Mouse (Mus musculus) heart, postnatal 0 days (tissue): ENCODE measurements around the gene Prkar2b. TPM values are rescaled to one million over a fixed set of nuclear protein-coding genes. Genes with fewer than 3 reads are reported as not detected.

Source experiments
- ATAC-seq: fragments of 200-750 bp; cut with Nextera tagmentation; 2 replicates; pipeline ENCODE4 v1.8.0; 2017; ENCODE audit warnings: low read depth, moderate number of reproducible peaks, moderate library complexity; ENCODE audit not compliant: insufficient read depth
- DNase-seq: peaks from one replicate; pipeline ENCODE4 v3.0.0-alpha.2; 2016; ENCODE audit warnings: low spot score
- H3K27ac ChIP-seq: fragments of 300-500 bp; sonication (generic); 2 replicates; pipeline ENCODE4 v1.5.1; 2014; ENCODE audit warnings: low read depth, mild to moderate bottlenecking
- H3K27me3 ChIP-seq: fragments of 300-500 bp; sonication (generic); 2 replicates; pipeline ENCODE4 v1.6.1; 2014; ENCODE audit warnings: low read length, mixed read lengths; ENCODE audit not compliant: control insufficient read depth, insufficient read depth
- H3K36me3 ChIP-seq: fragments of 300-500 bp; sonication (generic); replicated peaks from 2 replicates; pipeline ENCODE4 v1.6.1; 2014; ENCODE audit warnings: low read length, mixed read lengths; ENCODE audit not compliant: control insufficient read depth, insufficient read depth
- H3K4me1 ChIP-seq: fragments of 300-500 bp; sonication (generic); 2 replicates; pipeline ENCODE4 v1.6.1; 2014; ENCODE audit warnings: antibody characterized with exemption; ENCODE audit not compliant: control insufficient read depth, insufficient read depth
- H3K4me2 ChIP-seq: fragments of 300-500 bp; sonication (generic); 2 replicates; pipeline ENCODE4 v1.6.1; 2014; ENCODE audit warnings: low read depth, mild to moderate bottlenecking, low read length, moderate library complexity
- H3K4me3 ChIP-seq: fragments of 300-500 bp; sonication (generic); 2 replicates; pipeline ENCODE4 v1.5.1; 2014; ENCODE audit warnings: low read depth, low read length
- H3K9ac ChIP-seq: fragments of 300-500 bp; sonication (generic); replicated peaks from 2 replicates; pipeline ENCODE4 v1.6.1; 2014; ENCODE audit warnings: low read depth, low read length, mixed read lengths
- H3K9me3 ChIP-seq: fragments of 300-500 bp; sonication (generic); replicated peaks from 2 replicates; pipeline ENCODE4 v1.6.1; 2016; ENCODE audit warnings: low read length; ENCODE audit not compliant: control insufficient read depth
- CTCF ChIP-seq: IDR thresholded peaks from 2 replicates; pipeline ENCODE4 v1.5.1; 2016; ENCODE audit warnings: antibody characterized with exemption, control low read depth, low read depth
- EP300 ChIP-seq: IDR thresholded peaks from 2 replicates; pipeline ENCODE4 v1.6.1; 2016; ENCODE audit warnings: antibody characterized with exemption, low read depth
- WGBS: fragments of 180-500 bp; shearing (Covaris S2); extraction: QIAGEN DNeasy Blood & Tissue Kit; methylation state at CpG from one replicate; pipeline ENCODE4 v1.1.7; 2014; 5-methylcytosine and 5-hydroxymethylcytosine counted together
- polyA plus RNA-seq: library from polyadenylated mRNA; unstranded; fragments of >200 nt; fragmentation: Nextera tagmentation; extraction: Ambion mirVana; gene quantifications from 2 replicates; pipeline ENCODE4 v1.2.1, GENCODE M21; 2015
- total RNA-seq: library from RNA; depleted of rRNA; stranded (reverse); fragments of >200 nt; gene quantifications from 2 replicates; pipeline ENCODE4 v1.2.3, GENCODE M21; 2014; ENCODE audit warnings: low replicate concordance

The Prkar2b gene
- total and polyA plus RNA-seq, 2 experiments from 2014 or later, result 2.6 TPM; not detected in 1

- Histone ChIP-seq H3K9me3 (no peaks in the 10 kb centered on the region), H3K4me1 (no peaks in the 10 kb centered on the region), H3K9ac (no peak overlapping the region), H3K4me3 (no peak overlapping the region), H3K36me3 (no peaks in the 10 kb centered on the region), H3K27ac (no peak overlapping the region), H3K4me2 (no peak overlapping the region), H3K27me3 (no peaks in the 10 kb centered on the region)
- ATAC-seq (no peak), DNase-seq (no peak)
- TF ChIP-seq CTCF, result no peak
- TF ChIP-seq EP300, result no peak
- WGBS, result 40% methylated on average over 6 of the region's 6 CpGs
Measured at GRCm38 (mm10) chr12:32033536-32033935, 27.6 kb downstream of the Prkar2b start.

GRCm38 (mm10) chr12:32032917-32033316 lies 28.2 kb downstream of the Prkar2b start:
- Histone ChIP-seq H3K27me3 (no peaks in the 10 kb centered on the region), H3K9me3 (no peaks in the 10 kb centered on the region), H3K4me3 (no peak overlapping the region), H3K27ac (no peak overlapping the region), H3K4me1 (no peaks in the 10 kb centered on the region), H3K9ac (no peak overlapping the region), H3K36me3 (no peaks in the 10 kb centered on the region), H3K4me2 (no peak overlapping the region)
- WGBS, result 94% methylated on average over 7 of the region's 7 CpGs
- DNase-seq (no peak), ATAC-seq (no peak)
- TF ChIP-seq EP300, result no peak
- no peak for TF ChIP-seq CTCF

DNA sequence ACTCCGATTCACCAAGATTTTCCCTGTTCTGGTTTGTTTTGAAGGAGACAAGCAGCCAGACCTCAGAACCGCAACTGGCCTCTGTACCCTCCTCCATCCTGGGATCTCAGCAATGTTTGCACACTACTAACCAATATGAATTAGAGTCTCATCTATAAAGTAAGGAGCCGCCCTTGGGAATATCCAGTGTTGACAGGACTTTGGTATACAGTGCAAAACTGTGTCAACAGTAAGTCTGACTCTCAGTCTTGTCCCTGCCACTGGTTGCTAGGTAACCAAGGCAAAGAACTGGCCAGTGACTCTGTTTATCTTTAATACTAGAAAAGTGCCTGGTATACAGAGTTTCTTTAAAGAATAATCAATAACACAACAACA lies 42.7 kb downstream of the Prkar2b start:
- Histone ChIP-seq H3K27ac (no peak overlapping the region), H3K9ac (no peak overlapping the region), H3K4me1 (no peaks in the 10 kb centered on the region; the same call in 1 of the 2 replicates), H3K27me3 (no peaks in the 10 kb centered on the region), H3K4me3 (no peak overlapping the region), H3K9me3 (no peaks in the 10 kb centered on the region), H3K36me3 (no peaks in the 10 kb centered on the region), H3K4me2 (no peak overlapping the region)
- ATAC-seq (no peak), DNase-seq (no peak)
- WGBS, result 58% methylated on average over 3 of the region's 3 CpGs
- TF ChIP-seq EP300, result no peak

- Histone ChIP-seq H3K4me3 (no peak overlapping the region), H3K36me3 (no peaks in the 10 kb centered on the region), H3K9ac (no peak overlapping the region), H3K9me3 (no peaks in the 10 kb centered on the region), H3K27me3 (no peaks in the 10 kb centered on the region), H3K4me1 (no peaks in the 10 kb centered on the region; the same call in 1 of the 2 replicates), H3K27ac (no peak overlapping the region; the same call in 1 of the 2 replicates), H3K4me2 (peak overlapping the region; percentile 8; the same call in 1 of the 2 replicates)
- TF ChIP-seq EP300 (no peak), CTCF (no peak)
- DNase-seq (no peak), ATAC-seq (peak; percentile 41)
- WGBS, result 30% methylated on average over 7 of the region's 7 CpGs
Measured at GRCm38 (mm10) chr12:32017636-32018375, 43.3 kb downstream of the Prkar2b start.

- no peak for ATAC-seq
Measured at GRCm38 (mm10) chr12:32016472-32016871, 44.6 kb downstream of the Prkar2b start.

GRCm38 (mm10) chr12:32015268-32015769 lies 45.8 kb downstream of the Prkar2b start:
- Histone ChIP-seq H3K27me3 (no peaks in the 10 kb centered on the region), H3K4me3 (no peak overlapping the region), H3K4me2 (no peak overlapping the region), H3K36me3 (no peaks in the 10 kb centered on the region), H3K27ac (no peak overlapping the region), H3K4me1 (no peaks in the 10 kb centered on the region; the same call in 1 of the 2 replicates), H3K9ac (no peak overlapping the region), H3K9me3 (no peaks in the 10 kb centered on the region)
- WGBS, result 60% methylated on average over 6 of the region's 6 CpGs
- ATAC-seq, result no peak
- TF ChIP-seq EP300, result no peak
- no peak for DNase-seq

More at GRCm38 (mm10) chr12:32016472-32016871, 44.6 kb downstream of the Prkar2b start:
- 89% methylated on average over 6 of the region's 6 CpGs for WGBS
- Histone ChIP-seq H3K36me3 (no peaks in the 10 kb centered on the region), H3K4me1 (no peaks in the 10 kb centered on the region; the same call in 1 of the 2 replicates), H3K9me3 (no peaks in the 10 kb centered on the region), H3K9ac (no peak overlapping the region), H3K27me3 (no peaks in the 10 kb centered on the region), H3K4me3 (no peak overlapping the region), H3K4me2 (no peak overlapping the region), H3K27ac (no peak overlapping the region)
- TF ChIP-seq EP300 (no peak), CTCF (no peak)
- DNase-seq, result no peak
